Mouse (Mus musculus) megakaryocyte, embryonic 14.5 days (primary cell): ENCODE data around the gene Grk5.

Experiments used
- FLI1 ChIP-seq: IDR thresholded peaks from 2 replicates; pipeline ENCODE4 v1.6.1; 2012; ENCODE audit warnings: low read length, inconsistent platforms, mixed read lengths
- GATA1 ChIP-seq: IDR thresholded peaks from 3 replicates; pipeline ENCODE4 v1.6.1; 2012; ENCODE audit warnings: mixed read lengths, low read length, inconsistent platforms, borderline replicate concordance

- TF ChIP-seq GATA1 = no peak
- TF ChIP-seq FLI1 = no peak
These were observed 149.6 kb downstream of the Grk5 start for GRCm38 (mm10) chr19:61039151-61039550.
